Mouse (Mus musculus): ENCODE data around the gene Ugt2a2. TPM values are rescaled to one million over a fixed set of nuclear protein-coding genes. Genes with fewer than 3 reads are reported as not detected.

The Ugt2a2 gene
- total and polyA plus RNA-seq, 3 experiments = not detected

DNA sequence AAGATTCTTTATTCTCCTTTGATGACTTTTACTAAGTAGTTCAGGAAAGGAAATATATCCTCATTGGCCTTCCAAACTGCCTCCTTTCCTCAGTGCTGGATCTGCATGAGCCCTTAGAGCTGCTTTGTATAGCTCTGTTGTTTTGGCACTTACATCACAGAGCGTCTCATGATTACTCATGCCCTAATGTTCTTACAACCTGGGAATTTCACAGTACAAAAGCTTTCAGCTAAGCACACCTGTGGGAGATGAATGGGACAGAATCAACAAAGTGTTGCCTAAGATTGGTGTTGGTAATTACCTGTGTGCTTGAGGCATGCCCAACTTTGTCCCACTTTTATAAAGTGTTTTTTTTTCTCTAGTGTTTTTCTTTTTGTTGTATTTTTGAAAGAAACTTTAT, 20.6 kb upstream of the Ugt2a2 start:
- Histone ChIP-seq H3K4me3 (replicated peaks in 1 of 3; ENCODE audit: low read depth in 2 of 3, low read length in 2 of 3, poor library complexity in 1 of 3) (no peak overlapping the region), H3K4me2 (ENCODE audit: insufficient read depth, low read depth, poor library complexity, severe bottlenecking) (no peak overlapping the region), H3K4me1 (ENCODE audit: control insufficient read depth in 1 of 2, insufficient read depth in 2 of 2) (no peaks in the 10 kb centered on the region), H3K36me3 (replicated peaks in 1 of 2; ENCODE audit: control insufficient read depth in 1 of 2, insufficient read depth in 1 of 2, low read length in 1 of 2) (no peaks in the 10 kb centered on the region), H3K9me3 (replicated peaks; ENCODE audit: low read length) (no peaks in the 10 kb centered on the region), H3K27me3 (replicated peaks) (no peaks in the 10 kb centered on the region), H3K27ac (ENCODE audit: insufficient read depth, low read depth) (no peak overlapping the region), H3K79me2 (replicated peaks; ENCODE audit: control insufficient read depth, extremely low read depth, insufficient read depth, poor library complexity, severe bottlenecking) (no peaks in the 10 kb centered on the region), H3K9ac (ENCODE audit: insufficient read depth, low read depth) (no peak overlapping the region)
- dilution Hi-C loops (cut with MboI; ENCODE audit: extremely low pct_ligation_motif_present, extremely low pct_unique_long_range_greater_than_20kb, low sequenced_read_pairs) (no loop called here), in situ Hi-C loops (cut with MboI; ENCODE audit: low pct_ligation_motif_present, low pct_unique_long_range_greater_than_20kb, low sequenced_read_pairs) (no loop called here)
- no peak for DNase-seq (ENCODE audit: extremely low read depth)
- TF ChIP-seq CTCF (conservative IDR thresholded peaks at IDR 0.05 in 1 of 2, IDR thresholded peaks at IDR 0.05 in 1 of 2; ENCODE audit: low read depth in 2 of 2, low read length in 2 of 2) (no peak), GABPA (IDR thresholded peaks at IDR 0.05; ENCODE audit: insufficient replicate concordance, low read depth, low read length) (no peak), MXI1 (IDR thresholded peaks at IDR 0.05; ENCODE audit: low read depth, low read length) (no peak), E2F4 (IDR thresholded peaks at IDR 0.05; ENCODE audit: insufficient replicate concordance, low read depth, low read length) (no peak), CHD2 (IDR thresholded peaks at IDR 0.05; ENCODE audit: low read length) (no peak), EP300 (IDR thresholded peaks at IDR 0.05; ENCODE audit: low read length) (no peak), USF1 (IDR thresholded peaks at IDR 0.05; ENCODE audit: low read depth, low read length) (no peak), HCFC1 (IDR thresholded peaks at IDR 0.05; ENCODE audit: low read depth, low read length) (no peak), UBTF (IDR thresholded peaks at IDR 0.05; ENCODE audit: low read depth, low read length) (no peak), USF2 (conservative IDR thresholded peaks at IDR 0.05; ENCODE audit: low read depth, low read length) (no peak), ETS1 (conservative IDR thresholded peaks at IDR 0.05; ENCODE audit: low read depth, low read length) (no peak), SMC3 (IDR thresholded peaks at IDR 0.05; ENCODE audit: low read depth, low read length) (no peak), JUN (IDR thresholded peaks at IDR 0.05; ENCODE audit: insufficient read depth, low read depth, low read length) (no peak), RCOR1 (conservative IDR thresholded peaks at IDR 0.05; ENCODE audit: low read depth, low read length) (no peak)

DNA sequence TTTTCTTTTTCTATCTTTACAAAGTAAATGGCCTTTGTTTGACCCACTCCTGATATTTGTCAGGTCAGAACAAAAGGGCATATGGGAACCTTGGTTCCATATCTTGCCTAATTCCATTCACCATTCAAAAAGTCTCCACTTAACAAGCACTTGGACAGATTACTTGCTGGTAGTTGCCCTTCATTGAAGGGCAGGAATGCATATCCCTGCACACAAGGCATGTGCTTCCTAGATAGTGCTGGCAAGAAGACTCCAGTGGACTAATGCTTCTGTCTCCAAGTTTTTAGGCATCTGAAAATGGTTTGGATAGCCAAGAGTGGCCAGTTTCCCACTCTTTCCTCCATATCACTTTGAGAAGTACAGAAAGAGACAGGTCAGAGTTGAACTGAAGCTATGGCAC, 17.3 kb upstream of the Ugt2a2 start:
- no peak for DNase-seq (ENCODE audit: extremely low read depth)
- TF ChIP-seq ZNF384 (IDR thresholded peaks at IDR 0.05; ENCODE audit: low read depth, low read length) = no peak
- no peak for TF ChIP-seq USF2 (conservative IDR thresholded peaks at IDR 0.05; ENCODE audit: low read depth, low read length)
- no peak for TF ChIP-seq E2F4 (IDR thresholded peaks at IDR 0.05; ENCODE audit: insufficient replicate concordance, low read depth, low read length)
- TF ChIP-seq RCOR1 (conservative IDR thresholded peaks at IDR 0.05; ENCODE audit: low read depth, low read length) = no peak
- no peak for TF ChIP-seq IRF4 (IDR thresholded peaks at IDR 0.05; ENCODE audit: low read depth, low read length)
- TF ChIP-seq ZKSCAN1 (IDR thresholded peaks at IDR 0.05; ENCODE audit: borderline replicate concordance, low read depth, low read length) = no peak
- TF ChIP-seq POLR2A (IDR thresholded peaks at IDR 0.05; ENCODE audit: low read depth, low read length) = no peak
- TF ChIP-seq MAZ (IDR thresholded peaks at IDR 0.05; ENCODE audit: low read depth, low read length) = no peak
- no peak for TF ChIP-seq MXI1 (IDR thresholded peaks at IDR 0.05; ENCODE audit: low read depth, low read length)
- TF ChIP-seq SMC3 (IDR thresholded peaks at IDR 0.05; ENCODE audit: low read depth, low read length) = no peak
- no peak for TF ChIP-seq RAD21 (IDR thresholded peaks at IDR 0.05; ENCODE audit: low read depth, low read length)
- Histone ChIP-seq H3K9me3 (replicated peaks; ENCODE audit: low read length) (no peaks in the 10 kb centered on the region), H3K36me3 (replicated peaks in 1 of 2; ENCODE audit: control insufficient read depth in 1 of 2, insufficient read depth in 1 of 2, low read length in 1 of 2) (no peaks in the 10 kb centered on the region), H3K4me2 (ENCODE audit: insufficient read depth, low read depth, poor library complexity, severe bottlenecking) (no peak overlapping the region), H3K27me3 (replicated peaks) (no peaks in the 10 kb centered on the region), H3K4me1 (ENCODE audit: control insufficient read depth in 1 of 2, insufficient read depth in 2 of 2) (no peaks in the 10 kb centered on the region), H3K4me3 (replicated peaks in 1 of 3; ENCODE audit: low read depth in 2 of 3, low read length in 2 of 3, poor library complexity in 1 of 3) (no peak overlapping the region), H3K79me2 (replicated peaks; ENCODE audit: control insufficient read depth, extremely low read depth, insufficient read depth, poor library complexity, severe bottlenecking) (no peaks in the 10 kb centered on the region), H3K27ac (ENCODE audit: insufficient read depth, low read depth) (no peak overlapping the region), H3K9ac (ENCODE audit: insufficient read depth, low read depth) (no peak overlapping the region)
- dilution Hi-C loops (cut with MboI; ENCODE audit: extremely low pct_ligation_motif_present, extremely low pct_unique_long_range_greater_than_20kb, low sequenced_read_pairs) = no loop called here
- in situ Hi-C loops (cut with MboI; ENCODE audit: low pct_ligation_motif_present, low pct_unique_long_range_greater_than_20kb, low sequenced_read_pairs) = no loop called here
